Mouse (Mus musculus): ENCODE results near the gene Ssu2. TPM values are rescaled to one million over a fixed set of nuclear protein-coding genes. Genes with fewer than 3 reads are reported as not detected.

Gene Ssu2
- polyA plus RNA-seq (2017; shearing (Covaris generic)): not detected

DNA sequence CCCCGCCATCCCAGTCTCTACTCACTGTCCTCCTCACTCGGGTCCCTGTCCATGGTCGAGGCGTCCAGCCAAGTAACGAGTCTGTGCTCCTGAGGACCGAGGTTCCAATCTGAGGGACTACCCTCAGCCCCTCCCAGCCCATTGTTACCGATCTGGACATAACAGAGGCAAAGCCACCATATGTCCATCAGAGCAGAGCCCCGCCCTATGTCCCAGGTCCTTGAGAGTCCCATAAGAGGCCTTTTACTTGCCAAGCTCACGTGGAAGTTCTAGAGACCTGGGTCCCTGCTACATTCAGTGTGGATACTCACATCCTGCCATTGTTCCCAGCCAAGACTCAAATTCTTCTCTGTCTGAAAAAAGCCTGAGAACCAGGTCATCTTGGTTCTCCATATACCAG, at the start of gene Ssu2:
TSS of gene Ssu2 (minus strand) at position 77 of the 400 bp plus-strand sequence.

Other genes with a start within 250 kb of the Ssu2 start
- gene Lmcd1, start 114.3 kb downstream of the Ssu2 start, polyA plus RNA-seq (2017; shearing (Covaris generic)): not detected
- not detected for gene Cav3, start 71.5 kb upstream of the Ssu2 start, polyA plus RNA-seq (2017; shearing (Covaris generic))
- 0.16 TPM for gene Oxtr, start 101.9 kb upstream of the Ssu2 start, polyA plus RNA-seq (2017; shearing (Covaris generic))

Data from effector memory CD4-positive, alpha-beta T cell, adult 7 months (primary cell).